Mouse (Mus musculus) kidney, adult 2 months (tissue): ENCODE results near the gene Celf2. TPM values are rescaled to one million over a fixed set of nuclear protein-coding genes. Genes with fewer than 3 reads are reported as not detected.

ENCODE experiments used
- DNase-seq: peaks from one replicate; pipeline ENCODE4 v3.0.0; 2021
- H3K27ac ChIP-seq: fragments of 200-500 bp; 2 replicates; pipeline ENCODE4 v1.5.1; 2012; ENCODE audit warnings: low read depth, low read length, control low read depth, inconsistent platforms; ENCODE audit not compliant: insufficient read depth
- H3K27me3 ChIP-seq: fragments of 200-500 bp; replicated peaks from 2 replicates; pipeline ENCODE4 v1.6.1; 2012; ENCODE audit warnings: mild to moderate bottlenecking, moderate library complexity, low read length, inconsistent platforms; ENCODE audit not compliant: control insufficient read depth, insufficient read depth
- H3K36me3 ChIP-seq: fragments of 200-500 bp; 2 replicates; pipeline ENCODE4 v1.6.1; 2012; ENCODE audit warnings: mild to moderate bottlenecking, moderate library complexity, low read length, inconsistent platforms; ENCODE audit not compliant: control insufficient read depth, insufficient read depth
- H3K4me1 ChIP-seq: fragments of 200-500 bp; 2 replicates; pipeline ENCODE4 v1.6.1; 2011; ENCODE audit warnings: low read length; ENCODE audit not compliant: control insufficient read depth, insufficient read depth
- H3K4me3 ChIP-seq: fragments of 200-500 bp; 2 replicates; pipeline ENCODE4 v1.5.1; 2011; ENCODE audit warnings: mild to moderate bottlenecking, low read depth, low read length, control low read depth; ENCODE audit not compliant: insufficient read depth
- CTCF ChIP-seq: fragments of 200-500 bp; conservative IDR thresholded peaks from 2 replicates; pipeline ENCODE4 v1.5.1; 2011; ENCODE audit warnings: low read depth, mild to moderate bottlenecking, control low read depth, low read length, moderate library complexity, mixed read lengths; ENCODE audit not compliant: insufficient read depth, insufficient read length
- POLR2A ChIP-seq: fragments of 200-500 bp; IDR thresholded peaks from one replicate; pipeline ENCODE4 v1.6.1; 2011; ENCODE audit warnings: low read depth, low read length, control low read depth
- WGBS: fragments of 180-500 bp; shearing (Covaris S2); methylation state at CpG from one replicate; pipeline ENCODE4 v1.1.7; 2018; 5-methylcytosine and 5-hydroxymethylcytosine counted together
- polyA plus RNA-seq: library from polyadenylated mRNA; depleted of rRNA; stranded (reverse); fragments of >200 nt; gene quantifications from 2 replicates; pipeline ENCODE4 v1.2.3, GENCODE M21; 2012

The Celf2 gene
- polyA plus RNA-seq, 1 experiment: 11.5 TPM

DNA sequence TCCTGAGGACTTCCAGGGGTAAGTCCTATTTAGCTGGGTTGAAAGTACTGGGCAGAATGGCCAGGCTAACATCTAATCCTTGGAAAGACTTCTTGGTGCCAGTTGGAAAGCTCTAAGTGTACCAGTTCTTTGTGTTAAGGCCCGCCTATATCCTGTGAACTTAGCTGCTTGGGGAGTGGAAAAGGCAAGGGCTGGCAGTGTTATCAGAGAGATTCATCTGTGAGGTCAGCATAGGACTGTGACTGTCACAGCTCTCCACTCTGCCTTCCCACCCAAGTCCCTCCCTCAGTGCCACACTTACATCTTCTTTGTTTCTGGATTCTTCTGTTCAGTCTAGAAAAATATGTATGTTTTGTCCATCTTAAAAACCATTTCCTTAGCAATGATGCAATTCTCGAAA, 935.7 kb downstream of the Celf2 start:
- H3K4me1 ChIP-seq: no peaks in the 10 kb centered on the region
- no peaks in the 10 kb centered on the region for H3K27me3 ChIP-seq
- TF ChIP-seq POLR2A (no peak), CTCF (no peak)
- no peak overlapping the region for H3K4me3 ChIP-seq
- no peaks in the 10 kb centered on the region for H3K36me3 ChIP-seq
- WGBS: 80% methylated on average over 2 of the region's 2 CpGs
- no peak for DNase-seq
- H3K27ac ChIP-seq: no peak overlapping the region

DNA sequence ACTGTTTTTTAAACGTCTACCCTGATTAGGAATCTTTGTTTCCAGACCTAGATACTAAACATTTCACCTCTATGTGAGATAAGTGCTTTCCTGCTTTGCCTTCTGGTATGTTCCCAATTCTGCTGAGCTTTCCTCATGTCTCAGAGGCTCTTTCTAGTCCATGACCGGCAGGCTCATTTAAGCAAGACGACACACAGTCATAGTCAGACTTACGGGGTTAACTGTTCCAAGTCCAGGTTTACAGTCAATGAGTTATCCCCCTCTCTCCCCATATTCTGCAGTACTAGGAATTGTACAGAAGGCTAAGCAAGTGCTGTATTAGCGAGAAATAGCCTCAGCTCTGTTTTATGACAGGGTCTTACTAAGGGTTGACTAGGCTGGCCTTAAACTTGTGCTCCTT, 936.4 kb downstream of the Celf2 start:
- H3K36me3 ChIP-seq: no peaks in the 10 kb centered on the region
- DNase-seq: no peak
- no peak for TF ChIP-seq CTCF
- no peak for TF ChIP-seq POLR2A
- no peak overlapping the region for H3K4me3 ChIP-seq
- H3K4me1 ChIP-seq: no peaks in the 10 kb centered on the region
- 80% methylated on average over 5 of the region's 5 CpGs for WGBS
- H3K27me3 ChIP-seq: no peaks in the 10 kb centered on the region
- H3K27ac ChIP-seq: no peak overlapping the region

DNA sequence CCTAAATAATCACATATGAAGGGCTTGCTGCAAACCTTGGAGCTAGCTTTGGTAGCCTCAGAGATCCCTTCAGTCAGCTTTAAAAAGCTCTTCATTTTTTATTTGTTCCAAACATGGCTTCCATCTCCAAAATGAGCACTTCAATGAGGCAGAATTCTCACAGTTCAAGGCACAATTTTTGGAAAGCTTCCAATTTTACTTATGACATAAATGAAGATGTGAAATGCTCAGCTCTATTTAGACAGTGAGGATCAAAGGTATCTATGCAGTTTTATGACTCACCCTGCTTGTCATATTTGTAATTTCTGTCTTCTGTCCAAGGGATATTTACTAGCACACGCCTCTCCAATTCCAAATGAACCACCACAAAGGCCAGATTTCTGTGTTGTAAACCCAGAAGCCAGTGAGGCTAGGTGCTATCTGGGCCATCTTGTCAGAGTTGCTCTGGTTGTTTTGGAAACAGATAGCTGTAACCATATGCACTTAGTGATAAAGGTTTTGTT, 940.3 kb downstream of the Celf2 start:
- Histone ChIP-seq H3K27ac (no peak overlapping the region), H3K27me3 (no peaks in the 10 kb centered on the region), H3K4me3 (no peak overlapping the region), H3K4me1 (no peaks in the 10 kb centered on the region), H3K36me3 (no peaks in the 10 kb centered on the region)
- 89% methylated on average over 1 of the region's 1 CpGs for WGBS
- DNase-seq: no peak
- no peak for TF ChIP-seq POLR2A
- no peak for TF ChIP-seq CTCF

DNA sequence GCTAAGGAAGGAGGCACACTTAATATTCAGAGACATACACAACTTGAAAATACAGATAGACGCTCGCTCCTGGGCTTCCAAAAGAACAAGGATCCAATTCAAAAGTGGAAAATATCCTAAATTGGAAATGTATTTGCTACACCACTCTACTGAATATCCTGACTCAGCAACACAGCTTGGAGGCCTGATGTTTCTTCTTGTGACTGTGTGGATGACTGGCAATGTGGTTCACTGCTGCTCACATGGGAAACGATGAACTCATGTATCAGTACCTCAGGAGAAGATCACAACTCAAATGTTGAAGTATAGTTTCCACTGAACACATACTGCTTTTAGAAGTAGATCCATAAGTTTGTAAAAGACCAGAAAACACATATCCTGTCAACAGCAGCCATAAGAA, 944.2 kb downstream of the Celf2 start:
- TF ChIP-seq CTCF (no peak), POLR2A (no peak)
- Histone ChIP-seq H3K36me3 (no peaks in the 10 kb centered on the region), H3K4me3 (no peak overlapping the region), H3K27ac (no peak overlapping the region), H3K27me3 (no peaks in the 10 kb centered on the region), H3K4me1 (no peaks in the 10 kb centered on the region)
- DNase-seq: no peak
- WGBS: 96% methylated on average over 3 of the region's 3 CpGs

DNA sequence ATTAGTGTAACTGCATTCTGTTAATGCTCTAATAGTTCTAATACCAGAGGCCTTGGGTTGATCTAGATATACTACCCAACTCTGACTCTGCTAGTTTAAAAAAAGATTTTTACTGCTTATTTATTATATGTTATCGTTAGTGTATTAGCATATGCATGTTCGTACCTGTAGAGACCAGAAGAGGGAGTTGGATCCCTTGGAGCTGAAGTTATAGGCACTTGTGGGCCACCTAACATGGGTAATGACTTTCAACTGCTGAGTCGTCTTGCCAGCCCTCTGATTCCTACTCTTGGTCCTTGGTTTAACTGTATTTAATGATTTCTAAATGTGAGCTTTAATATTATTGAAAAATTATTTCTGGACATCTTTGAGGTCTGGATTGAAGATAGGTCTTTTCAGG, 948.0 kb downstream of the Celf2 start:
- no peak overlapping the region for H3K4me3 ChIP-seq
- H3K36me3 ChIP-seq: no peaks in the 10 kb centered on the region
- H3K27me3 ChIP-seq: no peaks in the 10 kb centered on the region
- DNase-seq: no peak
- WGBS: 99% methylated on average over 3 of the region's 3 CpGs
- TF ChIP-seq POLR2A (no peak), CTCF (no peak)
- H3K4me1 ChIP-seq: no peaks in the 10 kb centered on the region
- H3K27ac ChIP-seq: no peak overlapping the region

- Histone ChIP-seq H3K27ac (no peak overlapping the region), H3K4me3 (no peak overlapping the region), H3K36me3 (no peaks in the 10 kb centered on the region), H3K4me1 (no peaks in the 10 kb centered on the region), H3K27me3 (no peaks in the 10 kb centered on the region)
- TF ChIP-seq POLR2A (no peak), CTCF (no peak)
- DNase-seq: no peak
- WGBS: 78% methylated on average over 3 of the region's 3 CpGs
These were observed 948.6 kb downstream of the Celf2 start for GRCm38 (mm10) chr2:6560802-6561201.

DNA sequence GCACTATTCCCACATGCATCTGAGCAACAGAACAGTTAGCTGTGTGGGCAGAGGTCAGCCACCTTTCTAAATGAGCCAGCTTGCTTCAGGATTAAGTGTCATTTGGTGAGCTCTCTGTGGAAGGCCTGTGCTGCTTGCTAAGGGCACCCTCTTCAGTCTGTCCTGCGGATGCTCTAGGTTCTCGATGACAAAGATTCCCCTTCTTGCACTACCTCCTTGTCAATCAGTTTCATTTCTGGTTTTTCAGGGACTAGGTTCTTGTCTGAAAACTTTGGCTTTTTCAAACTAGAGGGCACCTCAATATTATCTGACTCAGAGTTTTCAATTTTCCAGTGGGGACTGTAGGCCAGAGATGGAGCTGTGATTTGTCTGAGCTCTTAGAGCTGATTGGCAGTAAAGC, 949.8 kb downstream of the Celf2 start:
- Histone ChIP-seq H3K4me3 (no peak overlapping the region), H3K27me3 (no peaks in the 10 kb centered on the region), H3K36me3 (no peaks in the 10 kb centered on the region), H3K27ac (no peak overlapping the region), H3K4me1 (no peaks in the 10 kb centered on the region)
- 87% methylated on average over 2 of the region's 2 CpGs for WGBS
- TF ChIP-seq CTCF (no peak), POLR2A (no peak)
- no peak for DNase-seq
